Mouse (Mus musculus) layer of hippocampus, adult 11-12 months (tissue): ENCODE measurements around the gene Idh1.
"Not testable (repeated sequence)": the region's sequence is repeated elsewhere in the genome, so short reads cannot be mapped to it uniquely, and the experiment has no call there.

Experiments
- DNase-seq: peaks from one replicate; pipeline ENCODE4 v3.0.0; 2022; ENCODE audit warnings: low spot score

Idh1 gene

GRCm38 (mm10) chr1:65186287-65187073 is at the start of gene Idh1, which contains the start of gene Pikfyve:
Gene Idh1, minus strand, starts transcription at chr1:65186500.
Gene Pikfyve, plus strand, starts transcription at chr1:65186683.
- DNase-seq, result peak; percentile 98

GRCm38 (mm10) chr1:65230566-65230965 is 44.3 kb upstream of the Idh1 start:
- no peak for DNase-seq

- not testable (repeated sequence) for DNase-seq
Measured at GRCm38 (mm10) chr1:65229768-65230167, 43.5 kb upstream of the Idh1 start.

- DNase-seq, result no peak
Measured at GRCm38 (mm10) chr1:65227681-65228080, 41.4 kb upstream of the Idh1 start.

- no peak for DNase-seq
Measured at GRCm38 (mm10) chr1:65223654-65224053, 37.4 kb upstream of the Idh1 start.

- no peak for DNase-seq
Measured at GRCm38 (mm10) chr1:65217972-65218371, 31.7 kb upstream of the Idh1 start.

- DNase-seq, result no peak
Measured at GRCm38 (mm10) chr1:65217567-65217966, 31.3 kb upstream of the Idh1 start.

- DNase-seq, result no peak
Measured at GRCm38 (mm10) chr1:65213214-65213613, 26.9 kb upstream of the Idh1 start.

GRCm38 (mm10) chr1:65204299-65204698 is 18.0 kb upstream of the Idh1 start:
- DNase-seq, result no peak

- DNase-seq, result no peak
Measured at GRCm38 (mm10) chr1:65198861-65199260, 12.6 kb upstream of the Idh1 start.

GRCm38 (mm10) chr1:65198425-65198824 is 12.1 kb upstream of the Idh1 start:
- no peak for DNase-seq

- no peak for DNase-seq
Measured at GRCm38 (mm10) chr1:65193226-65193625, 6.9 kb upstream of the Idh1 start.

GRCm38 (mm10) chr1:65190172-65190571 is 3.9 kb upstream of the Idh1 start:
- no peak for DNase-seq

GRCm38 (mm10) chr1:65187074-65187430 is 752 bp upstream of the Idh1 start:
- DNase-seq, result no peak

GRCm38 (mm10) chr1:65185524-65186205 is 635 bp downstream of the Idh1 start:
- DNase-seq, result peak; percentile 11

- DNase-seq, result no peak
Measured at GRCm38 (mm10) chr1:65185011-65185410, 1.3 kb downstream of the Idh1 start.

GRCm38 (mm10) chr1:65183994-65184393 is 2.3 kb downstream of the Idh1 start:
- DNase-seq, result no peak

- no peak for DNase-seq
Measured at GRCm38 (mm10) chr1:65181459-65181858, 4.8 kb downstream of the Idh1 start.

- DNase-seq, result peak; percentile 78
Measured at GRCm38 (mm10) chr1:65179634-65180249, 6.6 kb downstream of the Idh1 start.

GRCm38 (mm10) chr1:65178902-65179432 is 7.3 kb downstream of the Idh1 start:
- DNase-seq, result peak; percentile 97

- DNase-seq, result peak; percentile 95
Measured at GRCm38 (mm10) chr1:65178126-65178901, 8.0 kb downstream of the Idh1 start.

GRCm38 (mm10) chr1:65177452-65177851 is 8.8 kb downstream of the Idh1 start:
- DNase-seq, result no peak
